Mouse (Mus musculus) cerebellum, adult 2 months (tissue): ENCODE measurements around the gene Mrps14. TPM values are rescaled to one million over a fixed set of nuclear protein-coding genes. Genes with fewer than 3 reads are reported as not detected.

Experiments
- DNase-seq, 2 experiments: peaks; one replicate each; pipeline ENCODE4 v3.0.0; 2021
- H3K27ac ChIP-seq: fragments of 200-500 bp; 2 replicates; pipeline ENCODE4 v1.5.1; 2012; ENCODE audit warnings: low read length, control low read depth, inconsistent platforms; ENCODE audit not compliant: insufficient read depth
- H3K27me3 ChIP-seq: fragments of 200-500 bp; 2 replicates; pipeline ENCODE4 v1.6.1; 2012; ENCODE audit warnings: inconsistent platforms, mild to moderate bottlenecking, low read length, moderate library complexity; ENCODE audit not compliant: control insufficient read depth, insufficient read depth
- H3K4me1 ChIP-seq: fragments of 200-500 bp; 2 replicates; pipeline ENCODE4 v1.6.1; 2011; ENCODE audit warnings: low read length; ENCODE audit not compliant: control insufficient read depth, insufficient read depth
- H3K4me3 ChIP-seq: fragments of 200-500 bp; replicated peaks from 2 replicates; pipeline ENCODE3; 2011; ENCODE audit warnings: mild to moderate bottlenecking, low read depth, low read length, control low read depth; ENCODE audit not compliant: insufficient read depth
- CTCF ChIP-seq: fragments of 200-500 bp; IDR thresholded peaks from 2 replicates; pipeline ENCODE4 v1.5.1; 2011; ENCODE audit warnings: low read depth, mild to moderate bottlenecking, control low read depth, low read length, moderate library complexity, borderline replicate concordance; ENCODE audit not compliant: insufficient read depth
- POLR2A ChIP-seq: fragments of 200-500 bp; IDR thresholded peaks from 2 replicates; pipeline ENCODE4 v1.6.1; 2011; ENCODE audit warnings: low read length, control low read depth, borderline replicate concordance; ENCODE audit not compliant: insufficient read depth
- WGBS: fragments of 180-500 bp; shearing (Covaris S2); methylation state at CpG from one replicate; pipeline ENCODE4 v1.1.7; 2018; 5-methylcytosine and 5-hydroxymethylcytosine counted together
- polyA plus RNA-seq: library from polyadenylated mRNA; depleted of rRNA; stranded (reverse); fragments of >200 nt; gene quantifications from 2 replicates; pipeline ENCODE4 v1.2.3, GENCODE M21; 2012

The Mrps14 gene
- polyA plus RNA-seq, 1 experiment: 56.0 TPM

DNA sequence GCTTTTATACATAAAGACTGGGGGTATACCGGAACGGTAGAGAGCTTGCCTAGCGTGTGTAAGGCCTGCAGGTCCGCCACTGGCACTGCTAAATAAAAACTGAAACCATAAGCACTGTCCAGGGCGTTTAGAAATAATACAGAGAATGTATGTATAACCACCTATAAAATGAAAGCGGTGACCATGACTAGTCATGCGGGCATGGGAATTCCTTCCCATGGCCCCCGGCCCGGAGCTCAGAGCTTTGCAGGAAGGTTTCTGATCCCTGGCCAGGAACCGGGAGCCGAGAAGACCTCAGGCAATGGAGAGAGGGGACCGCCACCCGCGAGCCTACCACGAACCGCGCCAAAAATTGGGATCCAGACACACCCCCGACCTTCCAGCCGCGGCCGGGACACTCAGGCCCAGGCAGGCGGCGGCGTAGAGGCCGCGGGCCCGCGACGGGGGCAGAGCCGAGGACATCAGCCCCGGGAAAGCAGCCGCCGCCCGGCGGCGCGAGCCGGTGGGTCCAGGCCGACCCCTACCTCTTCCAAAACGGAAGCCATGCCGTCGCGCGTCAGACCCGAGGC, 17.2 kb downstream of the Mrps14 start:
- no peaks in the 10 kb centered on the region for H3K27me3 ChIP-seq
- no peak for DNase-seq
- WGBS: under 1% methylated on average over 45 of the region's 45 CpGs
- peak overlapping the region; percentile 70 for H3K4me3 ChIP-seq
- no peak for TF ChIP-seq POLR2A
- no peak for TF ChIP-seq CTCF
- peaks cover 2% of the 10 kb centered on the region; the same call in 1 of the 2 replicates for H3K4me1 ChIP-seq
- H3K27ac ChIP-seq: peak overlapping the region; percentile 49

DNA sequence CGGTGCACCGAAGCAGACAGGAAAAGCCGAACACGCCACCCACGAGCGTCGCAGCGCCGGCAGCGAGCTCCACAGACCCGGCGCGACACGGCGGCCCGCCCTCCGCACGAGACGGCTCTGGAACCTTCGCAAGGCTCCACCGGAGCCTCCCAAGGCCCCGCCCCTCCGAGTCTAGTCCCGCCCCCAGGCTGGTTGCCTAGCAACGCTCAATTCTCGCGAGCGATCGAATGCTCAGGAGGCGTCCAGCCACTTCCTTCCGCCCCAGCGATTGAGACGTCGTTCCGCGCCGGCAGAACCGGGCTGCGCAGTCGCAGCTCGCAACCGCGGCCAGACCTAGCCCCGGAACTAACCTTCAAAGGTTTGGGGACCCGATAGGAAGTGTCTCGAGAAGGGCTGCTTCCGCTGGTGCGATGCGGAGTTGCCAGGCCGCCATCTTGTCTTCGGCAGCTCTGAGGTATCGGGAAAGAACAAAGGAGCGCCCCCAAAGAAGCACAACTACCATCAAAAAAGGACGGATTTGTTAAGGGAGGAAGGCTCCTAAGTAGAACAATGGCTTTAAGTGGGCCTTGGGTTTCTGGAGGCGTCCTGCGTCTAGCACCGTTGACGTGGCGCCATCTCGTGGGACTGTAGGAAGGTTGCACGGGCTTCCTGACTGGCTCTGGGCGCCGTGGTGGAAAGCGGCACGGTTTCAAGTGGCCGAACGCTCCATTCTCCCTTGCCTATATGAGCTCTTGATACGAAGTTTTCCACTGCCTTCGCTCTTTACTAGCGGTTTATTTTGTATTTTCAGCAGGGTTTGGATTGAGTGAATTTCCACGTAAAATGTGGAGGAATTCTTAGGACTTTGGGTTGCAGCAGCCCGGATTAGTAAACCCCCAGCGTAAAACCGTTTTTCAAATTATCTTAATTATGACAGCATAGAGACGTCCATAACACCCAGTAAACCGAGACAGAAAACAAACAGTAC, 18.0 kb downstream of the Mrps14 start, which contains the start of gene Cacybp:
Gene Cacybp (minus strand): TSS at position 173 of the 967 bp plus-strand sequence.
- TF ChIP-seq CTCF: peak; percentile 85
- peak; percentile 83 for TF ChIP-seq POLR2A
- peak within 1 kb of the TSS; percentile 98 for H3K27ac ChIP-seq
- WGBS: under 1% methylated on average over 74 of the region's 76 CpGs
- peak within 1 kb of the TSS; percentile 91 for H3K4me3 ChIP-seq
- DNase-seq: peak; percentile 99 to 100
- peaks cover 2% of the 10 kb centered on the region; the same call in 1 of the 2 replicates for H3K4me1 ChIP-seq
- H3K27me3 ChIP-seq: no peaks in the 10 kb centered on the region

DNA sequence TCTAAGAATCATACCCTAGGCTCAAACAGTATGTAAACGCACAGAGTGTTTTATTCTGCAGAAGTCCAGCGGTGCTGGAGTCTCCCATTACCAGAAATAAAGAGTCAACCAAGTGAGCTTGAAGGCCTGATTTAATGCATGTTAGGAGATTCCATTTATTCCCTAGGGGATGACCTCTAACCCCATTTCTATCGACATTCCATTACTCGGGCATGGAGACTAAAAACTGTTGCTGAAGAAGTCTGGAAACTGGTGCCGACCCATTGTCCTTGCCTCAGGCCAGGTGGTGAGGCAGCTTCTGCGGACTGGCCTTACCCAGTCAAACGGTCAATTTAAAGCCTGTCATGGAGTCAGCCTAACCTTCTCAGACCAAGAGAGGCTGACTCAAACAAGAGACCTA, 19.2 kb downstream of the Mrps14 start:
- H3K4me1 ChIP-seq: peaks cover 2% of the 10 kb centered on the region; the same call in 1 of the 2 replicates
- no peak overlapping the region for H3K27ac ChIP-seq
- no peak overlapping the region for H3K4me3 ChIP-seq
- no peaks in the 10 kb centered on the region for H3K27me3 ChIP-seq
- no peak for TF ChIP-seq CTCF
- no peak for TF ChIP-seq POLR2A
- WGBS: 61% methylated on average over 7 of the region's 7 CpGs
- DNase-seq: no peak

DNA sequence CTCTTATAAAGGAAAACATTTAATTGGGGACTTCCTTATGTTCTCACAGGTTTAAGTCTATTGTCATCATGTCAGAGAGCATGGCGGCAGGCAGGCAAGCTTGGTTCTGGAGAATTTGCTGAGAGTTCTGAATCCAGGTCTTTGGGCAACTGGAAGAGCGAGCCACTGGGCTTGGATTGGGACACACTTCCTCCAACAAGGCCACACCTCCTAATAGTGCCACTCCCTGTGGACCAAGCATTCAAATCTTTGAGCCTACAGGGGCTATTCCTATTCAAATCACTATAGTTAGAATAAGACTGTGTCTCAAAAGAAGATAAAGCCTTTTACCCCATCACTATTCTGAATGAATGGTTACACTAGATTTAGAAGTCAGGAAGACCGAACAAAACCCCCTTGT, 22.9 kb downstream of the Mrps14 start:
- Histone ChIP-seq H3K27me3 (no peaks in the 10 kb centered on the region), H3K4me1 (peaks cover 2% of the 10 kb centered on the region; the same call in 1 of the 2 replicates), H3K4me3 (no peak overlapping the region), H3K27ac (no peak overlapping the region)
- no peak for DNase-seq
- TF ChIP-seq POLR2A (no peak), CTCF (no peak)
- 89% methylated on average over 3 of the region's 3 CpGs for WGBS

DNA sequence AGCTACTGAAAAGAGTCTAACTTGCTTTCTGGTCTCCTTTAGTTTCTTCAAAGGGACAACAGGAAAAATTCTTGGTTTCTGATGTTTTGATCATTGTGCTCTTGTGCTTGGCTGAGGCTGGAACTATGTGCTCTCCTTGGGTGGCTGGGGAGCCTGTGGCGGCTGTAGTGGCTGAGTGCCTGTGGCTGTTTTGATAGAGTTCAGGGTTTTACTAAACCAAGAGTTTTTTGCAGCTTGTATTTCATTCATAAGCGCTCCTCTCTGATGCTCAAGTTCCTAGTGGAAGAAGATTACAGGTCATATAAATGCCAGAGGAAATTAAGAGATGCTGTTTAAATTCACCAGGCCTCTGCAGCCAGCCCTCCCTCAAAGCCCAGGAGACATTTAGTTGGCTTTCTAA, 29.1 kb downstream of the Mrps14 start:
- no peak for DNase-seq
- H3K4me3 ChIP-seq: no peak overlapping the region
- H3K27me3 ChIP-seq: no peaks in the 10 kb centered on the region
- TF ChIP-seq POLR2A (no peak), CTCF (no peak)
- WGBS: 88% methylated on average over 2 of the region's 2 CpGs
- no peak overlapping the region for H3K27ac ChIP-seq
- H3K4me1 ChIP-seq: no peaks in the 10 kb centered on the region

DNA sequence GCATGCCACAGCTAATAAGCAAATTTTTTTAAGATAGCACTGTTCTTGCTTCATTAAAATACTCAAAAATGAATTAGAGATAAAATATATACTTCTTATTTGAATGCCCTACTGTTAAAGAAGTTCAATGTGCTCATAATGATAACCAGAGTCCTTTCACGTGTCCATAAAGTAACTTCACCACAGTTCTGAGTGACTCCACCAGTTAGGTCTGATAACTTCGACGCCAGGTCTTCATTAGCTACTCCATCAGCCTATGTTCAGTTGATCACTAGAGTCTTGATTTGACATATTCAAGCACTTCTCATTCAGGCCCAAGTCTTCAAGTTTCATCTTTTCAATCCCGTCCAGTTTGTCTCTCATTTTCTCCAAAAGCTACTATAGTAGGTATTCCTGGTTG, 32.2 kb downstream of the Mrps14 start:
- no peak for DNase-seq
- H3K27me3 ChIP-seq: no peaks in the 10 kb centered on the region
- WGBS: 94% methylated on average over 4 of the region's 4 CpGs

DNA sequence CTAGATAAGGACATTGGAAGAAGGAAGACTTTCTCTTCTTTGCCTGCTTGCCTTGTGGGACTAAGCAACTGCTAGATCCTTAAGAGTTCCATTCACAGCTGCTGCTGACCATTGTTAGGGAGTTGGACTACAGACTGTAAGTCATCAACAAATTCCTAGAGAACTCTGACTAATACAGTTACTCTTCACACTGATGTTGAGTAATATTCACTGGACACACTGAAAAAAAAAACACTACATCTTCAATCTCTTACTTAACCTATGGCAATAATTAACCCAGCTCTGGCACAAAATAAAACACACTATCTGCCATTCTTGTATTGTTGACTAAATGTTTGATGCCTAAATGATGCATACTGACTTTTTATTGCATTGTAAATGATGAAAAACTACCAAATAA, 32.8 kb downstream of the Mrps14 start:
- no peak overlapping the region for H3K4me3 ChIP-seq
- no peak overlapping the region for H3K27ac ChIP-seq
- no peaks in the 10 kb centered on the region for H3K27me3 ChIP-seq
- TF ChIP-seq CTCF (no peak), POLR2A (no peak)
- no peak for DNase-seq
- H3K4me1 ChIP-seq: no peaks in the 10 kb centered on the region

More for the DNA sequence above, 32.2 kb downstream of the Mrps14 start:
- no peak for TF ChIP-seq POLR2A
- no peak for TF ChIP-seq CTCF
- Histone ChIP-seq H3K4me1 (no peaks in the 10 kb centered on the region), H3K27ac (no peak overlapping the region), H3K4me3 (no peak overlapping the region)
